Mouse (Mus musculus) embryonic fibroblast, embryonic 13.5 days (primary cell): ENCODE measurements at regions not wholly inside any gene's neighbourhood (a gene's known extent, or its start where the extent isn't known, plus 50 kb on each side); places are given as distances from the start of the nearest gene placed in this dataset.

ENCODE experiments used
- CTCF ChIP-seq: IDR thresholded peaks from 2 replicates; pipeline ENCODE4 v1.5.1; 2011; ENCODE audit warnings: mild to moderate bottlenecking, control low read depth, low read length, moderate library complexity, borderline replicate concordance; ENCODE audit not compliant: insufficient read depth
- POLR2A ChIP-seq: IDR thresholded peaks from 2 replicates; pipeline ENCODE4 v1.6.1; 2011; ENCODE audit warnings: low read depth, mild to moderate bottlenecking, control low read depth, low read length, moderate library complexity

- TF ChIP-seq POLR2A = no peak
- TF ChIP-seq CTCF = no peak
These were observed 94.3 kb downstream of the Atp23 start for GRCm38 (mm10) chr10:126806881-126807280.
